Mouse (Mus musculus): ENCODE results near the gene Rad51b.

The Rad51b gene

GRCm38 (mm10) chr12:79380190-79380589 lies 83.1 kb downstream of the Rad51b start:
- no peak for DNase-seq (ENCODE audit: low spot score in 2 of 2)

GRCm38 (mm10) chr12:79381489-79381888 lies 84.4 kb downstream of the Rad51b start:
- no peak for DNase-seq (ENCODE audit: low spot score in 2 of 2)

GRCm38 (mm10) chr12:79382416-79382815 lies 85.3 kb downstream of the Rad51b start:
- no peak for DNase-seq (ENCODE audit: low spot score in 2 of 2)

GRCm38 (mm10) chr12:79383583-79383982 lies 86.5 kb downstream of the Rad51b start:
- no peak for DNase-seq (ENCODE audit: low spot score in 2 of 2)

- no peak for DNase-seq (ENCODE audit: low spot score in 2 of 2)
Observed at GRCm38 (mm10) chr12:79384787-79385186, 87.7 kb downstream of the Rad51b start.

GRCm38 (mm10) chr12:79385199-79385598 lies 88.1 kb downstream of the Rad51b start:
- DNase-seq (ENCODE audit: low spot score in 2 of 2) = no peak

- no peak for DNase-seq (ENCODE audit: low spot score in 2 of 2)
Observed at GRCm38 (mm10) chr12:79387886-79388285, 90.8 kb downstream of the Rad51b start.

GRCm38 (mm10) chr12:79389251-79389650 lies 92.2 kb downstream of the Rad51b start:
- no peak for DNase-seq (ENCODE audit: low spot score in 2 of 2)

GRCm38 (mm10) chr12:79389971-79390370 lies 92.9 kb downstream of the Rad51b start:
- DNase-seq (ENCODE audit: low spot score in 2 of 2) = no peak

- DNase-seq (ENCODE audit: low spot score in 2 of 2) = no peak
Observed at GRCm38 (mm10) chr12:79393636-79394035, 96.6 kb downstream of the Rad51b start.

GRCm38 (mm10) chr12:79403992-79404391 lies 106.9 kb downstream of the Rad51b start:
- DNase-seq (ENCODE audit: low spot score in 2 of 2) = no peak

GRCm38 (mm10) chr12:79404494-79404893 lies 107.4 kb downstream of the Rad51b start:
- DNase-seq (ENCODE audit: low spot score in 2 of 2) = no peak

GRCm38 (mm10) chr12:79408677-79409076 lies 111.6 kb downstream of the Rad51b start:
- DNase-seq (ENCODE audit: low spot score in 2 of 2) = no peak

GRCm38 (mm10) chr12:79409126-79409860 lies 112.2 kb downstream of the Rad51b start:
- DNase-seq (ENCODE audit: low spot score in 2 of 2) = no peak

GRCm38 (mm10) chr12:79412894-79413507 lies 115.9 kb downstream of the Rad51b start:
- DNase-seq (ENCODE audit: low spot score in 2 of 2) = no peak

- DNase-seq (ENCODE audit: low spot score in 2 of 2) = no peak
Observed at GRCm38 (mm10) chr12:79417360-79417759, 120.3 kb downstream of the Rad51b start.

GRCm38 (mm10) chr12:79420605-79421004 lies 123.5 kb downstream of the Rad51b start:
- no peak for DNase-seq (ENCODE audit: low spot score in 2 of 2)

- no peak for DNase-seq (ENCODE audit: low spot score in 2 of 2)
Observed at GRCm38 (mm10) chr12:79429507-79430291, 132.6 kb downstream of the Rad51b start.

- DNase-seq (ENCODE audit: low spot score in 2 of 2) = no peak
Observed at GRCm38 (mm10) chr12:79431138-79431537, 134.1 kb downstream of the Rad51b start.

- DNase-seq (ENCODE audit: low spot score in 2 of 2) = no peak
Observed at GRCm38 (mm10) chr12:79433724-79434442, 136.8 kb downstream of the Rad51b start.

GRCm38 (mm10) chr12:79435474-79435873 lies 138.4 kb downstream of the Rad51b start:
- no peak for DNase-seq (ENCODE audit: low spot score in 2 of 2)

- no peak for DNase-seq (ENCODE audit: low spot score in 2 of 2)
Observed at GRCm38 (mm10) chr12:79436035-79436434, 139.0 kb downstream of the Rad51b start.

Data from frontal cortex, postnatal 10 days (tissue).